Mouse (Mus musculus) ES-E14 (cell line): ENCODE results near the gene C2cd2.

Experiments
- MAFK ChIP-seq: IDR thresholded peaks from 2 replicates; pipeline ENCODE4 v1.6.1; 2014; ENCODE audit warnings: mild to moderate bottlenecking, low read depth, low read length, inconsistent platforms; ENCODE audit not compliant: insufficient read depth
- ZC3H11A ChIP-seq: IDR thresholded peaks from 2 replicates; pipeline ENCODE4 v1.6.1; 2012; ENCODE audit warnings: low read depth, mild to moderate bottlenecking, inconsistent platforms, low read length, borderline replicate concordance

GRCm38 (mm10) chr16:97920621-97921020, 41.8 kb downstream of the C2cd2 start:
- TF ChIP-seq MAFK: no peak
- no peak for TF ChIP-seq ZC3H11A
